Mouse (Mus musculus): ENCODE data around the gene Spty2d1. TPM values are rescaled to one million over a fixed set of nuclear protein-coding genes. Genes with fewer than 3 reads are reported as not detected.
A peak's percentile ranks its signal among the peaks of the same experiment; 100 is the strongest.
"Not testable (repeated sequence)": the region's sequence is repeated elsewhere in the genome, so short reads cannot be mapped to it uniquely, and the experiment has no call there.

Gene Spty2d1
- total RNA-seq, 1 experiment from 2014 or later, result 38.7 TPM

DNA sequence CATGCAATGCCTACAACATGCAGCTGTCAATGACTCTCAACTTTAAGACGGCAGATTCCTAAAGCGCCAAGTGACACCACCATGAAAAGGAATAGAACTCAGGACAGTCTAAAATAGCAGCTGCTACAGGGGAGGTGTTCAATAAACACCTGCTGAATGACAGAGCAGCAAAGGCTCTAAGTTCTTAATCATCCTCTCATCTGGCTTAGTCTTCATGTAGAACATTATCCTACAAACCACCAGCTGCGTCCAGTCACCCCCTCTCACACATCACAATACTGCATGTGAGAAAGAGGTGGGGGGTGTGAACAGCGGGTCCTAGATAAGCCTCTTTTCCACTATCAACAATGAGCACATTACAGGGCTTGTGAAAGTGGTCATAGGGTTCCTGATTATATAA, 11.2 kb downstream of the Spty2d1 start:
- no peak for ATAC-seq (replicated peaks; ENCODE audit: low read depth, poor library complexity, severe bottlenecking)

DNA sequence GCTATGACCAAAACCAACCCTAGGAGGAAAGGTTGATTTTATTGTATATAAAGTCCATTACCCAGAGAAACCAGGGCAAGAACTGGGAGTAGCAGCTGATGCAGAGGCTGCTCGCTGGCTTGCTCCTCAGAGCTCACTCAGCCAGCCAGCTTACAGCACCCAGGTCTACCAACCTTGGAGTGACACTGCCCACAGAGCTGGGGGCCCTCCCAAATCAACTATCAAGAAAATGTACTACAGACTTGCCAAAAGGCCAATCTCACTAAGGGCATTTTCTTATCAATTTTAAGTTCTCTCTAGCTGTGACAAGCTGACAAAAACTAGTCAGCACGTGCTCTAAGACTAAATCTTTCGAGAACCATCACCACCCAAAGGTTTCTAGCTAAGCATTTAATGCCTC, 12.7 kb downstream of the Spty2d1 start:
- ATAC-seq (replicated peaks; ENCODE audit: low read depth, poor library complexity, severe bottlenecking), result no peak

DNA sequence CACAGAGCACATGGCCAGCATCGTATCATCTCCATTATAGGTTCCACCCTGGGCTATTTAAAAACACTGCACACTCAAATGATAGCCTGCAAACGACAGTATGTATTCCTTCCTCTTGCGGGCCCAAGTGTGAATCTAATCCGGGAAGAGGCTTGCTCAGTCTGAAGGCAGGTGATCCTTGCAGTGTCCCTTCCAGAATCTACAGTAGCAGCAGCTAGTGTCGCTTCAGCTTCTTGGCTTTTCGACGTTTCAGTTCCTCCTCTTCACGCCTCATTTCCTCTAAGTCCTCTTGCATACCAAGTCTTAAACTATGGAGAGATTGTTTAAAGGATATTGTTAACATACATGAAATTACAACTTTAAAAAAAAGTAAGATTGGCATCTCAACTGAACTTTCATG, 15.1 kb downstream of the Spty2d1 start:
- ATAC-seq (replicated peaks; ENCODE audit: low read depth, poor library complexity, severe bottlenecking), result no peak

DNA sequence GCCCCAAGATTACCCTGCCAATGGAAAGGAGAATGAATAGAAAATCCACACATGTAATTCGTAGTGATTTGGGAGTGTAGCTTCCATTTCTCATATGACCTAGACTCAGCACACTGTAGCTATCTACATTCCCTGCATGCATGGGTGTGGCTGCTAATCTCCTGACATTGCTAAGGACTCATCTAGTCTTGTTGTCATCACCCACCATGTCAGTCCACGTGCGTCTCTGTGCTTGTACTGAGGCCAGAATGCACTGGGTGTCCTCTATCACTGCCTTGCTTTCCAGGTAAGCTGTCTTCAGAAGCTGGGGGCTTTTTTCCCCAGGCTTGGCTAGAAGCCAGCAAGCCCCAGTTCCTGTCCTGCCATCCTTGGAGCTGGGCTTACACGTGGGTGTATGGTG, 18.8 kb downstream of the Spty2d1 start:
- ATAC-seq (replicated peaks; ENCODE audit: low read depth, poor library complexity, severe bottlenecking), result not testable (repeated sequence)

DNA sequence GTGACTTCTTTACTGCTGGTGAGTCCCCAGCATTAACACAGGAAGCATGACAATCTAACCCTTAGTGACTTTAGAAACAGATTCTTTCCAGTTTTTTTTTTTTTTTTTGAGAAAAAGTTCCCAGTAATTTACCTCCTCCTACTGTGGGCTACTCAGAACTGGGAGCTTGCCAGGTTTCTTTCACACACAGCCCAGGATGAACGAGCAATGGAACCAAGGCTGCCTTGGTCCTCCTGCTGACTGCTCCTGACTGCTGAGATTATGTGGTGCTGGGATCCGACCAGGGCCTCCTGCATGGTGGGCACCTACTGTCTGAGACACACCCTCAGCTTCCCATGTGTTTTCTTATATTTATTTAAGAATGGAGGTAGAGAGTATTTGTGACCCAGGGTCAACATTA, 21.1 kb downstream of the Spty2d1 start:
- no peak for ATAC-seq (replicated peaks; ENCODE audit: low read depth, poor library complexity, severe bottlenecking)

DNA sequence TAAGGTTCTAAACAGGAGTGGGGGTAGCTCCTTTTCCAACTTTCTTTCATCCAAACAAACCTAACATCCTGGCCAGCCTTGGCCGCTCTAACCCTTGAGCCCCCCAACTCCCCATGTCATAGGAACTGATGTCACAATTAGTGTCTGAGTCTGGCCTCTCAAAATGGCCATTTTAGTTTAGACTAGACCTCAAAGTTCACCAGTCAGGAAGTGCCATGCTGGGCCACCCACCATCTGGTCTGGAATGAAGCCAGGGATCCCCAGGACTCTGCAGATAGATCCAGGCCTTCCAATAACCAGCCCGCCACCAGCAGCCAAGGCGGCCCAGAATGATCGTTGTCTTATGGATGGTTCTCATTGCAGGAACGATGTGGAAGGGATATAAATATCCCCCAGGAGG, 21.6 kb downstream of the Spty2d1 start:
- ATAC-seq (replicated peaks; ENCODE audit: low read depth, poor library complexity, severe bottlenecking), result peak; percentile 46

DNA sequence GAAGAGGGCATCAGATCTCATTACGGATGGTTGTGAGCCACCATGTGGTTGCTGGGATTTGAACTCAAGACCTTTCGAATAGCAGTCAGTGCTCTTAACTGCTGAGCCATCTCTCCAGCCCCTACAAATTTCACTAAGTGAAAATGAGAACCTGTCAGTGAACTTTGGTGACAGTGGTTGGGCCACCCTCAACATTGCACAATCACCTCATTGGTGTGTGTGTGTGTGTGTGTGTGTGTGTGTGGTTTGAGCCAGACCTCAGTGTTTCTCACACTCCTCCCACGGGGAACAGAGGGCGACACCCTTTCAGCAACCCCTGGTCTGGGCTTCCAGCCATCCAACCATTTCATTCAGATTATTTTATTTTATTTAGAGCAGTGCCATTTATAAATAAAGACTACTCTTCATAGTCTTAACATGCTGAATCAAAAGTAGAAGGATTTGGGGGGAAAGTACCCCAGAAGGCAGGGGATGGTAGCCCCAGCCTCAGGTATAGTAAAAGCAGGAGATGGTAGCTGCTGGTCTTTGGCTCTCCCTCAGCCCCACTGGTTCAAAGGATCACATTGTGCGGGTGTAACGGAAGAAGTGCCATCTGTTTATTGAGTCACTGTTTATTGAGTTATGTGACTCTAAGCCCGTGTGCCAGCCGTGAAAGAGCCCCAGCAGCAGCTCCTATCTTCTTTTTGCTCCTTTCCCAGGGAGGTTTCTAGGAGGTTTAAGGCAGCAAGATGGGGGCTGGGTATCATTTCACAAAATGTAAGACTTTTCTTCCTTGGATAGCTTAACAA, 22.3 kb downstream of the Spty2d1 start:
- peak; percentile 83 for ATAC-seq (replicated peaks; ENCODE audit: low read depth, poor library complexity, severe bottlenecking)

DNA sequence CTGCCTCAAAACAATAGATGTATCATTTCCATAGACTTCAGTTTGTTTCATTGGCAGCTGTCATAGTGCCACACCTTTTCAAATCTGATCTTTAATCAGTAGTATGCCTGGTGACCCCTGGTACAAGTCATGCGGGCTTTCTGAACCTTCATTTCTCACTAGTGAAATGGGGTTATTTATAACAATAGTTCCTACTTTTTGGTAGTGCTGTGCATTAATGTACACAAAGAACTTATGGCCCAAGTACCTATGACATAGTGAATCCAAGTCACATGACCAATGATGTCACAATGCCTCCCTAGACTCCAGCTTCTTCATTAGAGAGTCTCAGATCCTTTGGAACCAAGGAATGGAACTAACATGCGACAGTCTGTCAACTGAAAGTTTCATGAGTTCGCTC, 24.9 kb downstream of the Spty2d1 start, which contains the start of gene Gm9999:
Gm9999 (plus strand) TSS at position 301 of the 400 bp plus-strand sequence.
- ATAC-seq (replicated peaks; ENCODE audit: low read depth, poor library complexity, severe bottlenecking), result no peak

DNA sequence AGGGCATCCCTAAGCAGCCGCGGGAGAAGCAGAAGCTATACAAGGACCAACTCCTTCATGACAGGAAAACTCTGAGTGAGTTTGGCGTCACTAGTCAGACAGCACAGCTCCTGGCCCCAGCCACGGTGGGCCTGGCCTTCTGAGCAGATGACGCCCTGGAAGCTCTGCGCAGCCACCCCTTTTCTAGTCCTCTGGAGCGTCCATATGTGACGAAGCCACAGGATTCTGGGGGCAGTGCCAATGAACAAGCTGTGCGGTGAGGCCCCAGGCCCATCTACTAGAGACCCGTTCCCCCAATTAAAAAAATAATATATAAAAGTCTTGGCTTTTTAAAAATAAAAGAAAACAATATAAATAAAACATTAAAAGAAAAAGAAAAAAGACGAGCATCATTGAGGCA, 32.8 kb downstream of the Spty2d1 start:
- no peak for ATAC-seq (replicated peaks; ENCODE audit: low read depth, poor library complexity, severe bottlenecking)

DNA sequence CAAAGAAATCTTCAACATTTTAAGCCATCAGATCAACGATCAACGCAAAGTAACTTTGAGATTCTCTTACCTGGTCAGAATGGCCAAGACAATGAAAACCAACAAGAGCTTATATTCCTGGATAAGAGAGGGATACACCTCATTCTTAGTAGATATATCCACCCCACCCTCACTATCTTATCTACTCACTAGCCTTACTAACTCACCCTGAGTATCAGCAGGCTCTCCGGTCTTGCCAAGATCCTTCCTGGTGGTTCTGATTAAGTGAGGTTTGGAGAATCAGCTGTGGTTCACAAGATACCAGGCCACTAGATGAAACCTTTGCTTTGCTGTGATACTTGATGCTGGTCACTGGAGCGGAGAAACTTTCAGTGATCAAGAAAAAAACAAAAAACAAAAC, 33.6 kb downstream of the Spty2d1 start:
- no peak for ATAC-seq (replicated peaks; ENCODE audit: low read depth, poor library complexity, severe bottlenecking)

DNA sequence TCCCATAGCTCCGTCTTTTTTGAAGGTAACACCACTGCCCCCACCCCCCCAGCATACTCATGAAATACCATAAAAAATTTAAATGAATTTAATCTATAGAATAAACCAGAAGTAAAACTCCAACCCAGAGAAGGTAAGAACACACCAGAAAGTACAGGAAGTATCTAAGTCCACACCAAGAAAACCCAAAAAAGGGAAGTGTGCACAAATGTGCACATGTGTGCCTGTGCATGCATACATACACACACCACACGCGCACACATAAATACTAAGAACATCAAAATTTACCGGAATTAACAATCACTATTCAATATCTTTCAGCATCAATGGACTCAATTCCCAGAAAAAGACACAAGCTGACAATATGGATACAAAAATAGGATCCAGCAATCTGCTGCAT, 38.3 kb downstream of the Spty2d1 start:
- ATAC-seq (replicated peaks; ENCODE audit: low read depth, poor library complexity, severe bottlenecking), result 0 out of 2 replicates have a peak, but pooled peaks have one; percentile 25

DNA sequence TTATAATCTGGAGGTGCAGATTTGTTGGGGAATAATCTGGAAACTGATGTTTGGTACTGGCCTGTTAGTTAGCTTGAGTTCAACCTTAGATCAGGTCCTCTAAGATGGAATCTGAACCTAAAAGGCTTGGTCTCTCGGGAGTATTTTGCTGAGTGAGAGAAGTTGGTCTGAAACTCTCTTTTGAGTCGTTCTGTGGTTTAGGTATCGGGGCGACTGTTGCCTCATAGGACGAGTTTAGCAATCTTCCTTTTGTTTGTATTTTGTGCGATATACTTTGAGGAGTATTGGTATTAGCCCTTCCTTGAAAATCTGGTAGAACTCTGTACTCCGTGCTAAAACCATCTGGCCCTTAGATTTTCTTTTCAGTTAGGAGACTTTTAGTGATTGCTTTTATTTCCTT, 44.1 kb downstream of the Spty2d1 start:
- 0 out of 2 replicates have a peak, but pooled peaks have one; percentile 15 for ATAC-seq (replicated peaks; ENCODE audit: low read depth, poor library complexity, severe bottlenecking)

DNA sequence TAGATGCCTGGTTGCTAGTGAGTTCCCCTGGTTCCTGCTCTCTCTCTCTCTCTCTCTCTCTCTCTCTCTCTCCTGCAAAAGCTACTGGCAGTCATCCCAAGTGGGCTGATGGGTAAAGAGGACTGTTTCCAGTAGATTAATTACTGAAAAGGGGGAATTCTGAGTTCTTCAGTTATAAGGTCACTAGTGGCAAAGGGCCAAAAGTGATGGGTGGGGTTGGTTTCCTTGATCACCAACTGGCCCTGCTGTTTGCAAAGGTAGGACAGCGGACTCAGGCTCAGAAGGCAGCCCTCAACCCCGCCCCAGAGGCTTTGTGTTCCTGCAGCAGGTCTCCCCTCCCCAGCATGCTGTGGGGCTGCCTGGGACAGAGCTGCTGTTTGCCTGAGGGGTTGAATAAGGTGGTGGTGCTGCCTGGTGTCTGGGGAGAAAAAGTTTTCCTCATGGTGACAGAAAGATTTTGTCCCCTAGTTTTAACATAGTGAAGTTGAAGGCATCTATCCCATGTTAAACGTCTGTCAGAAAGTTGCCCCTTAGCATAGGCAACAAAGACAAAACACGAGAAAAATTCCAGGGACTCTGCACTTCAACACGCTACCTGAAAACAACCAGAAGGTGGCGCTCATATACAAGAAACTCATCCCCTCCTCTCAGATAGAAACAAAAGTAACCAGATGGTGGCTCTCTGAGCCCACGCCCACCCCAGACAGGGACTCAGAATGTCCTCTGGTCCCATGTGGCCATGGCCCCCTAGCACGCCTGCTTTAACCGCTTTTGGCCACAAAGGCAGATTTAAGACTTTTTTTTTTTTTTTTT, 45.2 kb downstream of the Spty2d1 start:
- peak; percentile 88 for ATAC-seq (replicated peaks; ENCODE audit: low read depth, poor library complexity, severe bottlenecking)

DNA sequence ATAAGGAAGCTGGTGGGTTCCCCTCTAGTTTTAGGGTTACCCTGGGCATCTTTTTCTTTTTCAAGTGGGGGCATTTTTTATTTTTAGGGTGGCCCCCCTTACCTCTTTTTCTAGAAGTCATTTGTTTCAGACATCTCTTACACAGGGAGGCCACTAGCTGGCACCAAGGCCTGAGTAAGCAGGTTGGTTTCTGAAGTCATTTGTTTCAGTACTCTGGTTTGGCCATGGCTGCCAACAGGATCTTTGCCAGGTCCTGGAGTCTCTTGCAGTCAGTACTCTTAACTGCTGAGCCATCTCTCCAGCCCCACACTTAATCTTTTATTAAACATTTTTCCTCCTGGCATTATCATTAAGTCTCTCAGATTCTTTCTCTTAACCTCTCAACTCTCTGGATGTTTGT, 46.1 kb downstream of the Spty2d1 start:
- no peak for ATAC-seq (replicated peaks; ENCODE audit: low read depth, poor library complexity, severe bottlenecking)

DNA sequence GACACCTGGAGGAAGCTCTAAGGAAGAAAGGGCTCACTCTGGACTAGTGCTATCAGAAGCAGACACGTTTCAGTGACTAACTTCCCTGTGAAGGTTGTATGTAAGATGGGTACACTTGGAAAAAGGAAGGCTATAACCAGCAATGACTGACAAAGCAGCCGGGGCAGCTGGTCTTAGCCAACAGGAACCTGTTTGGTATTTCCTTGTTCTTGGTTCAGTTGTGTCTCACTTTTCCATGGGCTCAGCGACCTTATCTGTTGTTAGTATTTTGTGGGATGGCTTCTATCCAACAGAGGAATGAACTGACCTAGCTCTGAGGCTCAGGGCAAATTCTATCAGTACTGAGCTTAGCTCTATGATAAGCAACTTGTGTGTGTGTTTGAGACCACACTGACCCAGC, 47.2 kb downstream of the Spty2d1 start:
- no peak for ATAC-seq (replicated peaks; ENCODE audit: low read depth, poor library complexity, severe bottlenecking)

DNA sequence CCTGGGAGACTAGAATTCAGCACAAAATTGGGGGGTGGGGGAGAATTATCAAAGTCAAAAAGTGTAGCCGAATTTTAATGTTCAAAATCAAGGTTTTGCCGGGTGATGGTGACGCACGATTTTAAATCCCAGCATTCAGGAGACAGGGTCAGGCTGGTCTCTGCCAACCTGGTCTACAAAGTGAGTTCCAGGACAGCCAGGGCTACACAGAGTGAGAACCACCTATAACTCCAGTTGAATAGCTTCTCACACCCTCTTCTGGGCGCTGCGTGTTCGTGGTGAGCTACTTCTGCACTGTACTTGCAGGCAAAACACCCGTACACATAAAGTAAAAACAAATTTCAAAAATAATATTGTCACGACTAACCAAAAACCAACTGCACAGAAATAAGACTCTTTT, 49.4 kb downstream of the Spty2d1 start:
- ATAC-seq (replicated peaks; ENCODE audit: low read depth, poor library complexity, severe bottlenecking), result no peak

DNA sequence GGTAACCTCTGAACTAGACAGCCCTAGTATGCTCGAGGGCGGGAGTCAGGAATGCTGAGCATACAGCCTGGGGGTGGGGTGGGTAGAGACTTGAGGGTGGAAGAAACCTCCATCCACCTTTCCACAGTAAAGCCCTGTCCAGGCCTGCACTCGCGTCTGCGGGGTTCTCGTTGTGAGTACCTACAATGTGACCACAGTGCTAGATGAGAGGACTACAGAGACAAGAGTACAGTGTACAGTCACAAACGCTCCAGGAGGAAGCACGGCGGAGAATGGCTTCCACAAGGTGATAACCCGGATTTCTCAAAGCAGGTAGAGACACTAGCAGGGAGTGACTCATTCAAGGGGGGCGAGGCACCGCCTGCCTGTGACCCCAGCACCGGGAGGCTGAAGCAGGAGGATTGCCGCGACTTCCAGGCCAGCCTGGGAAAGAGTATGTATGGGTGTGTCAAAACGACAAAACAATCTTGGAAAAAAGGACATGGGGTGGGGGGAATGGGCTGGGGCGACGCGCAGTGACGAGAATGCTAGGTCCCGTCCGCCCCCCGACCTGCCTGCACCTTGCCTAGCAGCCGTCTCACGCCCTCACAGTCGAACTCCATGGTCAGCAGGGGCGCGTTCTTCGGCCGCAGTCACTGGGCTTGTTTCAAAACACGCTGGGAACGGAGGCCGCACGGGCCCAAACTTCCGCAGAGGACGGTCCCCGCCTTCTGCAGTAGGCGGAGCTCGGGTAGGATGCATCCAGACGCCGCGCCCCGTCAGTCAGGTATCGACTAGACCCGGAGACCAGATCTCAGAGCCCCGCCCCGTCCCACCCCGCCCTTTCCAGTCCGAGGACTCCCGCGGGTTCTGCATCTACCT, 50.1 kb downstream of the Spty2d1 start, which contains the start of gene Uevld:
Uevld (minus strand) TSS at position 697 of the 861 bp plus-strand sequence.
- ATAC-seq (replicated peaks; ENCODE audit: low read depth, poor library complexity, severe bottlenecking), result peak; percentile 92
